Mouse (Mus musculus) MEL (cell line): Measurements from ENCODE around the gene Col3a1. TPM values are rescaled to one million over a fixed set of nuclear protein-coding genes. Genes with fewer than 3 reads are reported as not detected.
A peak's percentile ranks its signal among the peaks of the same experiment; 100 is the strongest.

Experiments
- DNase-seq: peaks from one replicate; pipeline ENCODE4 v3.0.0; 2011; ENCODE audit warnings: low read depth, low spot score
- H3K27ac ChIP-seq: 2 replicates; pipeline ENCODE4 v1.5.1; 2012; ENCODE audit warnings: low read depth, mild to moderate bottlenecking, control low read depth, low read length, moderate library complexity; ENCODE audit not compliant: control insufficient read depth
- H3K27me3 ChIP-seq, 2 experiments: fragments of 150-350 bp in 1 of 2; sonication (generic) in 1 of 2; 2 replicates each; pipeline ENCODE4 v1.6.1; 2012; ENCODE audit warnings: low read length in 2 of 2, mild to moderate bottlenecking in 2 of 2, improper control_type of control experiment in 1 of 2, moderate library complexity in 1 of 2; ENCODE audit not compliant: insufficient read depth in 2 of 2, control insufficient read depth in 1 of 2
- H3K36me3 ChIP-seq, 2 experiments: 2 replicates each; pipeline ENCODE4 v1.6.1; 2012 to 2014; ENCODE audit warnings: low read length in 2 of 2, improper control_type of control experiment in 1 of 2, inconsistent platforms in 1 of 2, mild to moderate bottlenecking in 1 of 2; ENCODE audit not compliant: insufficient read depth in 2 of 2, control insufficient read depth in 1 of 2
- H3K4me1 ChIP-seq, 2 experiments: fragments of 150-350 bp in 1 of 2; sonication (generic) in 1 of 2; 2 replicates each; pipeline ENCODE4 v1.6.1; 2012; ENCODE audit warnings: low read length in 2 of 2, improper control_type of control experiment in 1 of 2, mild to moderate bottlenecking in 1 of 2; ENCODE audit not compliant: insufficient read depth in 2 of 2, control insufficient read depth in 1 of 2
- H3K4me3 ChIP-seq, 2 experiments: fragments of 150-350 bp in 1 of 2; sonication (generic) in 1 of 2; 2 replicates each; pipeline ENCODE4 v1.5.1; 2012; ENCODE audit warnings: low read depth in 2 of 2, low read length in 2 of 2, mild to moderate bottlenecking in 2 of 2, moderate library complexity in 2 of 2, control low read depth in 1 of 2, improper control_type of control experiment in 1 of 2; ENCODE audit not compliant: control insufficient read depth in 1 of 2, insufficient read depth in 1 of 2
- H3K79me2 ChIP-seq: 2 replicates; pipeline ENCODE4 v1.6.1; 2012; ENCODE audit warnings: mild to moderate bottlenecking, low read length, moderate library complexity; ENCODE audit not compliant: control insufficient read depth, poor library complexity, insufficient read depth
- H3K9ac ChIP-seq: 2 replicates; pipeline ENCODE4 v1.6.1; 2012; ENCODE audit warnings: low read depth, mild to moderate bottlenecking, control low read depth, low read length, moderate library complexity; ENCODE audit not compliant: control insufficient read depth, poor library complexity, severe bottlenecking
- H3K9me3 ChIP-seq: fragments of 150-350 bp; sonication (generic); replicated peaks from 2 replicates; pipeline ENCODE4 v1.6.1; 2012; ENCODE audit warnings: mild to moderate bottlenecking, low read length, improper control_type of control experiment, moderate library complexity; ENCODE audit not compliant: insufficient read depth
- CTCF ChIP-seq, 3 experiments: IDR thresholded peaks in 2 of 3; conservative IDR thresholded peaks in 1 of 3; 2 replicates each; pipeline ENCODE4 v1.5.1; 2011 to 2012; ENCODE audit warnings: low read length in 3 of 3, low read depth in 2 of 3, mild to moderate bottlenecking in 2 of 3, improper control_type of control experiment in 1 of 3, inconsistent platforms in 1 of 3, mixed read lengths in 1 of 3, moderate library complexity in 1 of 3; ENCODE audit not compliant: control insufficient read depth in 1 of 3, insufficient read depth in 1 of 3, poor library complexity in 1 of 3, severe bottlenecking in 1 of 3
- E2F4 ChIP-seq: IDR thresholded peaks from 2 replicates; pipeline ENCODE4 v1.6.1; 2011; ENCODE audit warnings: low read depth, low read length, improper control_type of control experiment, borderline replicate concordance
- GATA1 ChIP-seq: IDR thresholded peaks from 2 replicates; pipeline ENCODE4 v1.6.1; 2011; ENCODE audit warnings: low read depth, low read length, improper control_type of control experiment
- JUND ChIP-seq: IDR thresholded peaks from 2 replicates; pipeline ENCODE4 v1.6.1; 2011; ENCODE audit warnings: low read depth, mild to moderate bottlenecking, improper control_type of control experiment, low read length
- KAT2A ChIP-seq: conservative IDR thresholded peaks from 2 replicates; pipeline ENCODE4 v1.6.1; 2012; ENCODE audit warnings: low read depth, low read length, improper control_type of control experiment, inconsistent platforms
- MAFK ChIP-seq: IDR thresholded peaks from 2 replicates; pipeline ENCODE4 v1.6.1; 2011; ENCODE audit warnings: low read depth, mild to moderate bottlenecking, low read length, improper control_type of control experiment, borderline replicate concordance
- MAX ChIP-seq: IDR thresholded peaks from 2 replicates; pipeline ENCODE4 v1.6.1; 2011; ENCODE audit warnings: low read length, improper control_type of control experiment
- MEF2A ChIP-seq: IDR thresholded peaks from 2 replicates; pipeline ENCODE4 v1.6.1; 2014; ENCODE audit warnings: low read depth, mild to moderate bottlenecking, inconsistent platforms, low read length, improper control_type of control experiment; ENCODE audit not compliant: poor library complexity, insufficient replicate concordance, severe bottlenecking; ENCODE audit errors: extremely low read depth
- MYB ChIP-seq: IDR thresholded peaks from 2 replicates; pipeline ENCODE4 v1.6.1; 2011; ENCODE audit warnings: mild to moderate bottlenecking, low read depth, low read length, improper control_type of control experiment
- MYC ChIP-seq: IDR thresholded peaks from 2 replicates; pipeline ENCODE4 v1.6.1; 2011; ENCODE audit warnings: low read depth, mild to moderate bottlenecking, low read length, improper control_type of control experiment, moderate library complexity
- NELFE ChIP-seq: IDR thresholded peaks from 2 replicates; pipeline ENCODE4 v1.6.1; 2011; ENCODE audit warnings: low read depth, low read length, improper control_type of control experiment
- POLR2AphosphoS2 ChIP-seq: IDR thresholded peaks from 2 replicates; pipeline ENCODE4 v1.6.1; 2011; ENCODE audit warnings: low read length, improper control_type of control experiment
- RAD21 ChIP-seq: IDR thresholded peaks from 2 replicates; pipeline ENCODE4 v1.6.1; 2011; ENCODE audit warnings: mild to moderate bottlenecking, low read depth, low read length, improper control_type of control experiment
- RCOR1 ChIP-seq: IDR thresholded peaks from 2 replicates; pipeline ENCODE4 v1.6.1; 2012; ENCODE audit warnings: low read depth, mild to moderate bottlenecking, inconsistent platforms, low read length, improper control_type of control experiment
- SMC3 ChIP-seq: IDR thresholded peaks from 2 replicates; pipeline ENCODE4 v1.6.1; 2011; ENCODE audit warnings: low read depth, low read length, improper control_type of control experiment
- TAL1 ChIP-seq: IDR thresholded peaks from 2 replicates; pipeline ENCODE4 v1.6.1; 2012; ENCODE audit warnings: mild to moderate bottlenecking, inconsistent platforms, low read length, moderate library complexity, mixed read lengths
- TCF12 ChIP-seq: IDR thresholded peaks from 2 replicates; pipeline ENCODE4 v1.6.1; 2014; ENCODE audit warnings: low read depth, mild to moderate bottlenecking, inconsistent platforms, low read length, improper control_type of control experiment, moderate library complexity
- UBTF ChIP-seq: IDR thresholded peaks from 2 replicates; pipeline ENCODE4 v1.6.1; 2012; ENCODE audit warnings: low read depth, mild to moderate bottlenecking, inconsistent platforms, low read length, improper control_type of control experiment, moderate library complexity, borderline replicate concordance; ENCODE audit not compliant: insufficient read depth
- USF1 ChIP-seq: IDR thresholded peaks from 2 replicates; pipeline ENCODE4 v1.6.1; 2014; ENCODE audit warnings: low read depth, mild to moderate bottlenecking, inconsistent platforms, low read length, improper control_type of control experiment, moderate library complexity
- ZC3H11A ChIP-seq: IDR thresholded peaks from 2 replicates; pipeline ENCODE4 v1.6.1; 2012; ENCODE audit warnings: low read depth, mild to moderate bottlenecking, inconsistent platforms, low read length, improper control_type of control experiment
- ZKSCAN1 ChIP-seq: IDR thresholded peaks from 2 replicates; pipeline ENCODE4 v1.6.1; 2012; ENCODE audit warnings: low read depth, mild to moderate bottlenecking, inconsistent platforms, low read length, improper control_type of control experiment, moderate library complexity
- polyA plus RNA-seq, 2 experiments: library from polyadenylated mRNA; stranded (reverse) in 1 of 2; unstranded in 1 of 2; fragments of >175 nt in 1 of 2; fragments of >200 nt in 1 of 2; gene quantifications; 2 replicates each; pipeline versions ENCODE4 v1.2.1 to v1.2.4; 2012; ENCODE audit warnings: low replicate concordance in 2 of 2, low read depth in 1 of 2; ENCODE audit not compliant: insufficient read length in 2 of 2, insufficient read depth in 1 of 2, missing spikeins in 1 of 2
- total RNA-seq: library from RNA; depleted of rRNA; stranded (reverse); fragments of 300-350 nt; gene quantifications from 2 replicates; pipeline ENCODE4 v1.2.3, GENCODE M21; 2012

The Col3a1 gene
- total and polyA plus RNA-seq, 3 experiments: not detected

DNA sequence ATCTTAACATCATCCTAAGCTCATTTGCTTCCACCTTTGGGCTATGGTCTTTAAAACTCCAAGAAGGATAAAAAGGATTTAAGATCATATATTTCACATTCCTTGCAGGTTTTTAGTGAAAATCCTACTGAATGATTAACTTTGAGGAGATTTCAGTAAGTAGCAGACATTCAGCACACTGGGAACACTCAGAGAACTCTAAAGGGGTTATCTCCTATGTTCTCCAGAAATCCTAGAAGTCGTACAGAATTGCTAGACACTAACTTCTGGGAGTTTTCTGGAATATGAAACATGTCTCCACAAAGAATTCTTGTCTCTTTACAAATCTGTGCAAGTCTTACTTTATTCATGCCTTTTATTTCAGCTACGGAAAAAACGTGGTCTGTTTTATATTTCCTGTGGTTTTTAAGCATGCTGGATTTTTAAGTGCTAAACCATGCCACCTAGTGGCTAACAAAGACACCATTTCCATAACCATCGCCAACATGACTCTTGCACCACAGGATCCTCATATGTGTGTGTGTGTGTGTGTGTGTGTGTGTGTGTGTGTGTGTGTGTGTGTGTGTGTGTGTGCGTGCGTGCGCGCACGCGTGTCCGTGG is 2.5 kb downstream of the Col3a1 start (continued):
- TF ChIP-seq ZKSCAN1 (no peak), TCF12 (no peak), RCOR1 (peak; percentile 61), MYC (peak; percentile 68; the same call in 1 of the 2 replicates), ZC3H11A (peak; percentile 43; the same call in 1 of the 2 replicates), CTCF (IDR thresholded peaks at IDR 0.05 in 2 of 3, conservative IDR thresholded peaks at IDR 0.05 in 1 of 3; ENCODE audit: control insufficient read depth in 1 of 3, insufficient read depth in 1 of 3, low read depth in 2 of 3, low read length in 3 of 3, poor library complexity in 1 of 3, severe bottlenecking in 1 of 3) (peak; percentile 21 to 68 (median 29); a peak in 4 of 6 replicates), E2F4 (no peak), MAX (peak; percentile 30; the same call in 1 of the 2 replicates), USF1 (no peak)

- Histone ChIP-seq H3K9me3 (no peaks in the 10 kb centered on the region), H3K79me2 (no peaks in the 10 kb centered on the region), H3K9ac (no peak overlapping the region), H3K4me3 (no peak overlapping the region), H3K27me3 (peaks cover 0 to 1% of the 10 kb centered on the region in 2 experiments; a peak in 2 of 4 replicates), H3K36me3 (no peaks in the 10 kb centered on the region), H3K4me1 (no peaks in the 10 kb centered on the region), H3K27ac (no peak overlapping the region)
- DNase-seq: no peak
- TF ChIP-seq MAFK (no peak), NELFE (no peak), KAT2A (no peak), TCF12 (no peak), MEF2A (no peak), JUND (no peak), MYB (no peak), TAL1 (no peak), ZKSCAN1 (no peak), MYC (no peak), UBTF (no peak), POLR2AphosphoS2 (no peak), SMC3 (no peak), GATA1 (no peak), RAD21 (no peak)
Measured at GRCm38 (mm10) chr1:45315767-45316528, 4.6 kb downstream of the Col3a1 start.
